Mouse (Mus musculus): Measurements from ENCODE around the gene Cd40.

Cd40 gene

GRCm38 (mm10) chr2:165054888-165055852, at the start of gene Cd40:
Gene Cd40 (plus strand): TSS chr2:165055627.
- no peak for DNase-seq (ENCODE audit: extremely low read depth, low read depth, low spot score)

DNA sequence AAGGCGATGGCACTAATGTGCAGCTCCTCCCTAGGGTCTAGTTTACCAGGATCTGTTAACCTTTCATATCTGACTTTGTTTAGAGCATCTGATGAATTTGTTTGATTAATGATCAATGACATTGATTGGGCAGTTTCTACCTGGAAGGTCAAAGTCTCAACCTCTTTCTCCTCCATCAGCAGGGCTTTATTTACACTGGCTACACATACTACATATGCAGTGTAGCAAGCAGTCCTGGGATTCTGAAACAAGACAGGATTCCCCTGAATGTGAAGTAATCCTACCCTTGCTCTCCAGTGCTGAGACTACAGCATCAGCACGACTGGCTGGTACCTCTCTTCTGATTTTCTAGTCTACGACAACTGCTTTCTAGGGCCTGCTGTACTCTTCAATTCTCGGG, 48.6 kb upstream of the Cd40 start:
- no peak for DNase-seq (ENCODE audit: extremely low read depth, low read depth, low spot score)

GRCm38 (mm10) chr2:165007986-165008385, 47.4 kb upstream of the Cd40 start:
- DNase-seq (ENCODE audit: extremely low read depth, low read depth, low spot score), result no peak

DNA sequence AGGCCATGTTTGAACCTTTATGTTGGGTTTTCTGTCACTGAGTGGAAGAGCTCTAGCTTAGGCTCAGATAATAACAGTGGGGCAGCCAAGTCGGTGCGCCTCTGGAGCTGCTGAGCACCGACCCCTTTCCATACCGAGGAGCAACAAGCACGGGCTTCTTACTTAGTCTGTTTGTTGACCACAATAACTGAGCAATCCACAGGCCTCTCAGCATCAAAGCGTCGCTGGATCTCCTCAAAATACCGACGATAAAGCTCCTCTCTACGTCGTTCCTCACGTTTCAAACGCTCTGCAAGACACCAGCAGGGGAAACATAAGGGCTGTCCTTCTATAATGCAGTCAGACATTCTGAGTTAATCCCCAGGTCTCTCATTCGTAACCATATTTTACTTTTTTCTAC, 46.3 kb upstream of the Cd40 start:
- DNase-seq (ENCODE audit: extremely low read depth, low read depth, low spot score), result no peak

DNA sequence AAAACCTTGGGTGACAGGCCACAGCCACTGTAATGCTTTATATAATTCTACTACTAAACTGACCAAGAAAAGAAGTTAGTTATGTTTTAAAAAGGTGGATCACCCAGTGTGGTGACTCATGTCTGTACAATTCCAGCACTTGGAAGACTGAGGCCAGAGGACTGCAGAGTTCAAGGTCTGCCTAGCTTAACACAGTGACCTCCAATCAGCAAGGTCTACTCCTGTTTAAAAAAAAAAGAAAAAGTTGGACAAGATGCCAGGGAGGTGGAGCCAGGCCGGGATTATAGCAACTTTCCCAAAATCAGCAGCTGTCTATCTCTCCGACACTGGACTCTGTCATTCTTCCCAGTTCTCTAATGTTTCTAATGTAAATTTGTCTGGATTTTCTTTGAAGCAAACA, 45.8 kb upstream of the Cd40 start:
- no peak for DNase-seq (ENCODE audit: extremely low read depth, low read depth, low spot score)

DNA sequence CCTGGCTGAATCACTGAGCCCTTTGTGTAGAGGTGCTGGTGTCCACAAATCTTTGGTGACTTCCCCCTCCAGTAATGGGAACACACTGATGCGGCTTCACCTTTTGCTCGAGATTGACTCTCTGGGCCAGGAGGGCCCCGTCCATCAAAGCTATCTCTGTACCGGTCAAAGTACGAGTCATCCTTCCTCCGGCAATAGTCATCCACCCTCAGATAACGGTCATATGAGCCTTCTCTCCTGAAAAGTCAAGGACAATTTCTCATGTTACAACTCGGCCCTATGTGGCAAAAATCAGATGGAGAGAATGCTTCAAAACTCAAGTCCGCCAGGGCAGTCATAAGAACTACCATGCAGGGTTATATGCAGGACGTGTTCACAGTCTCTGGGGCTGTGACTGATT, 45.1 kb upstream of the Cd40 start:
- DNase-seq (ENCODE audit: extremely low read depth, low read depth, low spot score), result no peak

- no peak for DNase-seq (ENCODE audit: extremely low read depth, low read depth, low spot score)
Observed at GRCm38 (mm10) chr2:165014935-165015334, 40.5 kb upstream of the Cd40 start.

DNA sequence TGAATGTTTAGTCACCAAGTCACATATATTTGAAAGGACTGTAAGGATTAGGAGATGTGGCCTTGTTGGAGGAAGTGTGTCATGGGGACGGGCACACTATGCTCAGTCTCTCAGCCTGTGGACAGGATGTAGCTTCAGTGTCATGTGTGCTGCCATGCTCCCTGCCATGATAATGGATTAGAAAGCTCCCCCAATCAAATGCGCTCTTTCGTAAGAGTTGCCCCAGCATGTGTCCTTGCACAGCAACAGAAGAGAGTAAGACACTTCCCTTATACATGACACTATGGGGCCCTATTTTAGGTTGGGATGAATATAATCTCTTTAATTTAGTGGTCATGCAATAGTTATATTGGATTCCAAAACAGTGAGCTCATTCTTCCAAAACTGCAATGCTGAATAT, 34.9 kb upstream of the Cd40 start:
- no peak for DNase-seq (ENCODE audit: extremely low read depth, low read depth, low spot score)

DNA sequence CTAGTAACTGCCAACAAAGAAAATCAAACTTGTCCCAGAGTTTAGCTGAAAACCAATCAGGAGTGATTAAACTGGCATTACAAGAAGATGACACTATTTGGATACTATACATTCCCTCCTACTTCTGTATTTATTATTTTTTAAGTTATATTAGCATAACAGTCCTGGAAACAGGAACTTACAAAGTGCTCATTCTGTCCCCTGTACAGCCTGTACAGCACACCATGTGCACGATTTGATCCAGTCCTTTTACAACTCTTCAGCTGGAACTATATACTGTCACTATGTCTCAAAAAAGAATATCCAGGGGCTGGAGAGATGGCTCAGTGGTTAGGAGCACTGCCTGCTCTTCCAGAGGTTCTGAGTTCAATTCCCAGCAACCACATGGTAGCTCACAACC, 28.3 kb upstream of the Cd40 start:
- no peak for DNase-seq (ENCODE audit: extremely low read depth, low read depth, low spot score)

GRCm38 (mm10) chr2:165032533-165032932, 22.9 kb upstream of the Cd40 start:
- DNase-seq (ENCODE audit: extremely low read depth, low read depth, low spot score), result no peak

DNA sequence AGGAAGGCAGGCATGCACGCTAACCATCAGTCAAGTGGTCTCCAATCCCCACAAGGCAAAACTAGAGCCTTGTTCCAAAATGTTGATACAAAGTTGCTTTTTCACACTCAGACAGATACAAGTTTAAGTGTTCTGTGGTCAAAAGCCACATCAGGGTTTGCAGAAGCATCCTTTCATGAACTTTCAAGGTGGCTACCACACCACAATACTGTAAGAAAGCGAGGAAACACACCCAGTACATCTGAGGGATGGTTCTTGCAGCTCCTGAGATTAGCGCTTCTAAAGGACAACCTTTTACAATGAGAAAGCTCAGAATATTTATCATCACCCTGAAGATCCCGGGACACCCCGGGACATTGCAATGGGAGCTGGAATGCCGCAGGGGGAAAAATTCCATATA, 22.1 kb upstream of the Cd40 start:
- DNase-seq (ENCODE audit: extremely low read depth, low read depth, low spot score), result no peak

DNA sequence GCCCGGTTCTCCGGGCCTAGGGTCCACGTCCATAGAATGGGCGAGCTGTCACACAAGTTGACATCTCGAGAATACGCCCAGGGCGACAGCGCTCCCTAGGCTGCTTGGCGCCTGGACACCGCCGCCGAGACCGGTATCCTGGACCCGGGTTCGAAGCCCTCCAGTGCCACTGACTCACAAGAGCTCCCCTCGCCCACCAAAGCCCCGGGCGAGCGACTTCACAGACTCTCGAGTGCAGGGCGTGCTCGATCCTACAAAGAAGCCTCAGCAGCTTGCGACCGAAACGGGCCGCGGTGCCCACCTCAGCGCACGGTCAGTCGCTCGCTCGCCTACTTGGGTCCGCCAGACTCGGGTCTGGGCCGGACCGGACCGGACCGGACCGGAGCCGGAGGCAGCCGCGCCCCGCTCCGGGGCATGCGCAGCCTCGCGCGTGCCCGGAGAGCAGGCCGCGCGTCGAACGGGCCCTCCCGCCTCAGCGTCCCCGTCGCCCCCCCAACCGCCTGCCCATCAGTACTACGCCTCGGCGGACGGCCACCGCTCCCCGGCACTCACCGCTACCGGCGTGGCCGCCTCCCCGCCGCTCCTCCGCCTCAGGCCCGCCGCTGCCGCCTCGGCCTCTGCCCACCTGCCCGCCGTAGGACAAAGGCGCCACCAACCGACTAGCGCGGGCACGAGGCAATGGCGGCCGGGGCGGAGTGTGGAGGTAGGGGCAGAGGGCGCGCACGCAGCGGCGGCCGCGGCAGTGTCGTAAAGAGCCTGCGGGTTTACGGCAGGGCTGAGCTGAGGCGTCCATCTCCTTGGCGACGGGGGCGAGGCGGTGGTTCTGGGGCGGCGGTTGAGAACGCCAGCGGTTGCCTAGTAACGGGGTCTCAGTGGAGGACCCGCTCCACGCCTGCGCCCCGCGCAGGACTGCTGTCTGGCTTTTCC, 21.0 kb upstream of the Cd40 start, which contains the start of gene Ncoa5:
Gene Ncoa5 (minus strand): TSS at position 737 of the 927 bp plus-strand sequence.
- no peak for DNase-seq (ENCODE audit: extremely low read depth, low read depth, low spot score)

DNA sequence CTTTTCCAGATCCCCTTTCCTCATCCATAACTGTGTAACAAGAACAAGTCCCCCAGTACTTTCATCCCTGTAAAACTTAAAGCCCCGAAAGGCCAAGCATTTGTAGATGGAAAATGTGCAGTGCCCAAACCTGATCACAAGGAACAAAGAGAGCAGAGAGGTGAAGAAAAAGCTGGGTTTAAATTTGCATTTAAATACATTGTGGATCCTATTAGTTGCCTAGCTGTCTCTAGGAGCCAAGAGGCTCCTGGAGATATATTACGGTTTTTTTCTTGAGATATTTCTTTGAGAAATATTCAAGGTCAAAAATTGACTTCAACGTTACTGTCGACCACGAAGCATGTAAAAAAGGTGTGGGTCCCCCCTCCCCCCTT, 20.4 kb upstream of the Cd40 start:
- no peak for DNase-seq (ENCODE audit: extremely low read depth, low read depth, low spot score)

- no peak for DNase-seq (ENCODE audit: extremely low read depth, low read depth, low spot score)
Observed at GRCm38 (mm10) chr2:165037415-165037814, 18.0 kb upstream of the Cd40 start.

DNA sequence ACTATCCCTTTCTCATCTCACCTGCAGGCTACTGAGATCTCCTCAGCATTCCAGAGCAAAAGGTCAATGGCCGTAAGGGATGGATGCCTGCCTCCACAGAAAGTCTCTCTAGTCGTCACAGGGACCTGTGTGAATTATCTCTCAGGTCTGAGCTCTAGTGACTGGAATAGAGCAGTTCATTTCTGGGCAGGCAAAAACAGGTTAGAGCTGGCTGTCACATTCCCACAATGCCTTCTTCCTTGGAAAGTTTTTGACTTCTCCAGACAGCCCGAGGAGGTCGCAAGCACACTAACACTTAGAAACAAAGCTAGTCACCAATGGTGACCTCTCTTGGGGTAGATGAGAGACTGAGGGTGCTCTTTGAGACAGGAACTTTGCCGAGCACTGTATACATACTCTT, 13.3 kb upstream of the Cd40 start:
- DNase-seq (ENCODE audit: extremely low read depth, low read depth, low spot score), result no peak

- no peak for DNase-seq (ENCODE audit: extremely low read depth, low read depth, low spot score)
Observed at GRCm38 (mm10) chr2:165043090-165043636, 12.3 kb upstream of the Cd40 start.

GRCm38 (mm10) chr2:165043729-165044128, 11.7 kb upstream of the Cd40 start:
- DNase-seq (ENCODE audit: extremely low read depth, low read depth, low spot score), result no peak

DNA sequence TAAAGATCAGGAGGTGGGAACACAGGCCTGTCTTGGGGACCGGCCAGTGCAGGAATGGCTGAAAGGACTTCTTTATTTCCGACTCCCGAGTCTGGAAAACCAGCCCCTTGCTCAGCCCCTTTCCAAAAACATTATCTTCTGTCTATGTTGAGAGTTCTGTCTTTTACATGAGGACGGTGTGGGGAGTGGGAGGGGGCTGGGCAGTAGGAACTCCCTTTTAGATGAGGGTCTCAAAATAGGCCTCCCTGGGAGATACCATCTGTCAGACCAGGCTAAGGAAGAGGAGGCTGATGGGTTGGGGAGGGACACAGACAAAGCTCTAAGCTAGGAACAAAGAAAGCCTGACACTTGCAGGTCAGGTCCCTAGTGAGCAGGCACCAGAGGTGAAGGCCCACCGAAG, 6.4 kb upstream of the Cd40 start:
- no peak for DNase-seq (ENCODE audit: extremely low read depth, low read depth, low spot score)

GRCm38 (mm10) chr2:165050826-165051548, 4.4 kb upstream of the Cd40 start:
- no peak for DNase-seq (ENCODE audit: extremely low read depth, low read depth, low spot score)

DNA sequence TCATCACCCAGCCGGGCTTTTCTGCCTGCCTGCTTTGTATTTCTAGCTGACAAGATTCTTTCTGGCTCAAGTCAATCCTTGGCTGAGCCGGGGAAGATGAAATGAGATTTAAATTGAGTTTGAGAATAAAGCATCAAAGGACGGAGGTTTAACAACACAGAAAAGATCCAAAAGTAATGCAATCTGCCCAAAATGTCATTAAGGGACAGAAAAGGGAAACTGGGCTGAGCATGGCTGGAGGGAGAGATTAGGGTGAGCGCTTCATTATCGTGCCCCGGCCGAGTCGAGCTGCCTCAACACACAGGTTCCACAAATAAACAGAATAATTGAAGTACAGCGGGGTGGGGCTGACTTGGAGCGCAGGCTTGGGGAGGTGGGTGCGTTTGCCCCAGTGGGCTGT, 3.9 kb upstream of the Cd40 start:
- DNase-seq (ENCODE audit: extremely low read depth, low read depth, low spot score), result no peak

DNA sequence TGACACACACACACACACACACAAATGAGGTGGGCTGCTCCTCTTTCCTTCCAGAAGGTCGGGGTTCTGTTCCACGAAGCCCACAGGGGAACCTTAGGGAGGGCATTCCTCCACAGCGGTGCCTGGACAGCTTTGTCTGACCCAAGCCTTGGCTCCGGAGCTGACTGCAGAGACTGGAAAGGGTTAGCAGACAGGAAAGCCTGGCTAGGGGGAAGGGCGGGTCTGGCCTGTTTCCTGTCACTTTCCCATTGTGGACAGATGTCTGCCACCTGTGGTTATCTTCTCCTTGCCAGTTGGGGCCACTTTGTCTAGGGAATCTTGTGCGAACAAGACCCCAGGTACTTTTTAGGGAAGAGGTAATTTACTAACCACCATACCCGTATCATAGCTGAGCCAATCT, 478 bp downstream of the Cd40 start:
- no peak for DNase-seq (ENCODE audit: extremely low read depth, low read depth, low spot score)
